Mouse (Mus musculus) stomach, embryonic 14.5 days (tissue): ENCODE data around the gene Pnpla7. TPM values are rescaled to one million over a fixed set of nuclear protein-coding genes. Genes with fewer than 3 reads are reported as not detected.

Experiments
- ATAC-seq: fragments of 200-750 bp; cut with Nextera tagmentation; 2 replicates; pipeline ENCODE4 v1.8.0; 2017; ENCODE audit warnings: low read depth, moderate TSS enrichment; ENCODE audit not compliant: insufficient number of reproducible peaks, insufficient read depth, low FRiP score
- H3K27ac ChIP-seq: fragments of 300-500 bp; sonication (generic); 2 replicates; pipeline ENCODE4 v1.5.1; 2014; ENCODE audit warnings: mild to moderate bottlenecking, low read length, moderate library complexity, mixed read lengths
- H3K27me3 ChIP-seq: fragments of 300-500 bp; sonication (generic); 2 replicates; pipeline ENCODE4 v1.6.1; 2014; ENCODE audit warnings: low read length, control low read depth, mixed read lengths; ENCODE audit not compliant: control insufficient read depth, insufficient read depth
- H3K36me3 ChIP-seq: fragments of 300-500 bp; sonication (generic); 2 replicates; pipeline ENCODE4 v1.6.1; 2014; ENCODE audit warnings: mild to moderate bottlenecking, control low read depth, low read length, moderate library complexity, mixed read lengths; ENCODE audit not compliant: control insufficient read depth, insufficient read depth
- H3K4me1 ChIP-seq: fragments of 300-500 bp; sonication (generic); 2 replicates; pipeline ENCODE4 v1.6.1; 2014; ENCODE audit warnings: low read length, control low read depth, mixed read lengths; ENCODE audit not compliant: control insufficient read depth, insufficient read depth
- H3K4me2 ChIP-seq: fragments of 300-500 bp; sonication (generic); replicated peaks from 2 replicates; pipeline ENCODE4 v1.6.1; 2014; ENCODE audit warnings: low read depth, low read length, control low read depth
- H3K4me3 ChIP-seq: fragments of 300-500 bp; sonication (generic); 2 replicates; pipeline ENCODE4 v1.5.1; 2014; ENCODE audit warnings: low read depth, low read length, control low read depth
- H3K9ac ChIP-seq: fragments of 300-500 bp; sonication (generic); replicated peaks from 2 replicates; pipeline ENCODE4 v1.6.1; 2014; ENCODE audit warnings: low read depth, mild to moderate bottlenecking, control low read depth, low read length, moderate library complexity, mixed read lengths
- H3K9me3 ChIP-seq: fragments of 300-500 bp; sonication (generic); 2 replicates; pipeline ENCODE4 v1.6.1; 2016; ENCODE audit warnings: low read depth, low read length, control low read depth; ENCODE audit not compliant: control insufficient read depth
- WGBS: fragments of 180-500 bp; shearing (Covaris S2); extraction: QIAGEN DNeasy Blood & Tissue Kit; methylation state at CpG from one replicate; pipeline ENCODE4 v1.1.7; 2014; 5-methylcytosine and 5-hydroxymethylcytosine counted together
- polyA plus RNA-seq: library from polyadenylated mRNA; unstranded; fragments of >200 nt; fragmentation: Nextera tagmentation; extraction: Ambion mirVana; gene quantifications from 2 replicates; pipeline ENCODE4 v1.2.1, GENCODE M21; 2014

The Pnpla7 gene
- polyA plus RNA-seq, 1 experiment from 2014 or later: 5.2 TPM

- Histone ChIP-seq H3K27me3 (no peaks in the 10 kb centered on the region), H3K27ac (no peak overlapping the region), H3K36me3 (no peaks in the 10 kb centered on the region; the same call in 1 of the 2 replicates), H3K4me1 (no peaks in the 10 kb centered on the region), H3K4me3 (no peak overlapping the region), H3K4me2 (no peak overlapping the region), H3K9ac (no peak overlapping the region), H3K9me3 (no peaks in the 10 kb centered on the region)
- no peak for ATAC-seq
- 83% methylated on average over 4 of the region's 4 CpGs for WGBS
Measured at GRCm38 (mm10) chr2:25066552-25066951, 90.7 kb downstream of the Pnpla7 start.

GRCm38 (mm10) chr2:25069537-25069936 is 93.7 kb downstream of the Pnpla7 start:
- H3K27me3 ChIP-seq: no peaks in the 10 kb centered on the region
- H3K9me3 ChIP-seq: no peaks in the 10 kb centered on the region
- no peaks in the 10 kb centered on the region for H3K4me1 ChIP-seq
- H3K4me3 ChIP-seq: no peak overlapping the region
- no peak overlapping the region for H3K27ac ChIP-seq
- H3K36me3 ChIP-seq: no peaks in the 10 kb centered on the region
- no peak for ATAC-seq
- WGBS: 72% methylated on average over 4 of the region's 4 CpGs
- H3K9ac ChIP-seq: no peak overlapping the region
- no peak overlapping the region for H3K4me2 ChIP-seq

- H3K27me3 ChIP-seq: no peaks in the 10 kb centered on the region
- no peak for ATAC-seq
- 92% methylated on average over 4 of the region's 4 CpGs for WGBS
- no peak overlapping the region for H3K4me2 ChIP-seq
- no peaks in the 10 kb centered on the region for H3K4me1 ChIP-seq
- no peaks in the 10 kb centered on the region for H3K9me3 ChIP-seq
- H3K27ac ChIP-seq: no peak overlapping the region
- no peaks in the 10 kb centered on the region for H3K36me3 ChIP-seq
- H3K4me3 ChIP-seq: no peak overlapping the region
- H3K9ac ChIP-seq: no peak overlapping the region
Measured at GRCm38 (mm10) chr2:25072398-25072797, 96.6 kb downstream of the Pnpla7 start.

- 64% methylated on average over 4 of the region's 4 CpGs for whole genome bisulfite sequencing
- Histone ChIP-seq H3K27ac (no peak overlapping the region), H3K36me3 (no peaks in the 10 kb centered on the region), H3K4me2 (no peak overlapping the region), H3K9me3 (no peaks in the 10 kb centered on the region), H3K9ac (no peak overlapping the region), H3K4me3 (no peak overlapping the region), H3K27me3 (no peaks in the 10 kb centered on the region), H3K4me1 (no peaks in the 10 kb centered on the region)
- ATAC-seq: no peak
Measured at GRCm38 (mm10) chr2:25075506-25075905, 99.7 kb downstream of the Pnpla7 start.

- Histone ChIP-seq H3K9me3 (no peaks in the 10 kb centered on the region), H3K9ac (no peak overlapping the region), H3K4me2 (no peak overlapping the region), H3K4me1 (no peaks in the 10 kb centered on the region), H3K4me3 (no peak overlapping the region), H3K36me3 (no peaks in the 10 kb centered on the region), H3K27me3 (no peaks in the 10 kb centered on the region), H3K27ac (no peak overlapping the region)
- 83% methylated on average over 1 of the region's 1 CpGs for WGBS
- ATAC-seq: no peak
Measured at GRCm38 (mm10) chr2:25078967-25079366, 103.1 kb downstream of the Pnpla7 start.

- no peak within 1 kb of the TSS for H3K27ac ChIP-seq
- H3K4me3 ChIP-seq: no peak within 1 kb of the TSS
- H3K9ac ChIP-seq: no peak within 1 kb of the TSS
- 54% methylated on average over 5 of the region's 5 CpGs for WGBS
- no peak for ATAC-seq
- no peaks in the 10 kb centered on the region for H3K36me3 ChIP-seq
- no peaks in the 10 kb centered on the region for H3K9me3 ChIP-seq
- no peak within 1 kb of the TSS for H3K4me2 ChIP-seq
- no peaks in the 10 kb centered on the region for H3K27me3 ChIP-seq
- H3K4me1 ChIP-seq: no peaks in the 10 kb centered on the region
Measured at GRCm38 (mm10) chr2:25080076-25080475, 104.2 kb downstream of the Pnpla7 start, which contains the start of gene Entpd8. Entpd8 (plus strand) TSS chr2:25080304.

GRCm38 (mm10) chr2:25083697-25084096 is 107.9 kb downstream of the Pnpla7 start:
- no peaks in the 10 kb centered on the region for H3K4me1 ChIP-seq
- no peak overlapping the region for H3K4me3 ChIP-seq
- ATAC-seq: 0 out of 2 replicates have a peak, but pooled peaks have one; percentile 28
- no peak overlapping the region for H3K27ac ChIP-seq
- no peaks in the 10 kb centered on the region for H3K36me3 ChIP-seq
- H3K9me3 ChIP-seq: no peaks in the 10 kb centered on the region
- no peaks in the 10 kb centered on the region for H3K27me3 ChIP-seq
- H3K4me2 ChIP-seq: no peak overlapping the region
- H3K9ac ChIP-seq: no peak overlapping the region
- 76% methylated on average over 4 of the region's 4 CpGs for WGBS

GRCm38 (mm10) chr2:25085571-25085970 is 109.7 kb downstream of the Pnpla7 start:
- 93% methylated on average over 5 of the region's 5 CpGs for WGBS
- H3K27ac ChIP-seq: no peak overlapping the region
- H3K4me1 ChIP-seq: no peaks in the 10 kb centered on the region
- H3K4me3 ChIP-seq: no peak overlapping the region
- H3K27me3 ChIP-seq: no peaks in the 10 kb centered on the region
- H3K36me3 ChIP-seq: no peaks in the 10 kb centered on the region
- ATAC-seq: no peak
- H3K9ac ChIP-seq: no peak overlapping the region
- no peaks in the 10 kb centered on the region for H3K9me3 ChIP-seq
- H3K4me2 ChIP-seq: no peak overlapping the region

GRCm38 (mm10) chr2:25087842-25088241 is 112.0 kb downstream of the Pnpla7 start:
- Histone ChIP-seq H3K9ac (no peak overlapping the region), H3K4me2 (no peak overlapping the region), H3K9me3 (no peaks in the 10 kb centered on the region), H3K27me3 (no peaks in the 10 kb centered on the region), H3K36me3 (no peaks in the 10 kb centered on the region), H3K4me3 (no peak overlapping the region), H3K4me1 (no peaks in the 10 kb centered on the region), H3K27ac (no peak overlapping the region)
- ATAC-seq: no peak
- WGBS: 91% methylated on average over 2 of the region's 2 CpGs
